Mouse (Mus musculus) lung, adult 2 months (tissue): ENCODE measurements at regions not wholly inside any gene's neighbourhood (a gene's known extent, or its start where the extent isn't known, plus 50 kb on each side); places are given as distances from the start of the nearest gene placed in this dataset.

Experiments used
- CTCF ChIP-seq: fragments of 200-500 bp; IDR thresholded peaks from 2 replicates; pipeline ENCODE4 v1.5.1; 2011; ENCODE audit warnings: mild to moderate bottlenecking, low read length, control low read depth; ENCODE audit not compliant: insufficient read depth
- POLR2A ChIP-seq: fragments of 200-500 bp; IDR thresholded peaks from 2 replicates; pipeline ENCODE4 v1.6.1; 2011; ENCODE audit warnings: low read depth, mild to moderate bottlenecking, control low read depth, low read length, borderline replicate concordance; ENCODE audit errors: extremely low read depth

- no peak for TF ChIP-seq CTCF
- TF ChIP-seq POLR2A: no peak
Measured at GRCm38 (mm10) chr15:31148251-31149145, 75.6 kb upstream of the Dap start.
